Mouse (Mus musculus): ENCODE measurements around the gene Cldn22.

DNA sequence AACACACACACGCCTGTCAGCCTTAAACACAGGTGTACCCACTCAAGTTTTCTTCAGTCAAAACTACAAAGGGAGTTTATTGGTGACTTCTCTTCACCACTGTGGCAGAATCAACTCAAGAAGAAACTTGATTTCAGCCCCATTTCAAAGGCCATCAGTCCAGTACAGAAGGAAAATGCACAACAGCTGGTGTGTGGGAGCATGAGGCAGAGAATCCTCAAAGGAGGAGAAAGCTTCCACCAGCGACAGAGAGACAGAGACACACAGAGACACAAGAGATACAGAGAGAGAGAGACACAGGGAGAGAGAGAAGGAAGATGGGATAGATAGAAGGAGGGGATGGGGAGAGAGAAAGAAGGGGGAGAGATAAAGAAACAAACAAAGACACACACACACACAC is 21.9 kb upstream of the Cldn22 start:
- no peak for TF ChIP-seq CTCF (IDR thresholded peaks at IDR 0.05; ENCODE audit: insufficient read depth, low read length)
- TF ChIP-seq POLR2A (IDR thresholded peaks at IDR 0.05; ENCODE audit: borderline replicate concordance, extremely low read depth, low read depth, low read length), result no peak
